Mouse (Mus musculus) MEL (cell line): ENCODE measurements around the gene Fut2.

Source experiments
- CHD2 ChIP-seq: IDR thresholded peaks from 2 replicates; pipeline ENCODE4 v1.6.1; 2011; ENCODE audit warnings: low read length, improper control_type of control experiment
- CTCF ChIP-seq, 3 experiments: IDR thresholded peaks in 2 of 3; conservative IDR thresholded peaks in 1 of 3; 2 replicates each; pipeline ENCODE4 v1.5.1; 2011 to 2012; ENCODE audit warnings: low read length in 3 of 3, low read depth in 2 of 3, mild to moderate bottlenecking in 2 of 3, improper control_type of control experiment in 1 of 3, inconsistent platforms in 1 of 3, mixed read lengths in 1 of 3, moderate library complexity in 1 of 3; ENCODE audit not compliant: control insufficient read depth in 1 of 3, insufficient read depth in 1 of 3, poor library complexity in 1 of 3, severe bottlenecking in 1 of 3
- E2F4 ChIP-seq: IDR thresholded peaks from 2 replicates; pipeline ENCODE4 v1.6.1; 2011; ENCODE audit warnings: low read depth, low read length, improper control_type of control experiment, borderline replicate concordance
- ELF1 ChIP-seq: IDR thresholded peaks from 2 replicates; pipeline ENCODE4 v1.6.1; 2014; ENCODE audit warnings: low read depth, mild to moderate bottlenecking, inconsistent platforms, low read length, improper control_type of control experiment, moderate library complexity
- EP300 ChIP-seq, 2 experiments: IDR thresholded peaks; 2 replicates each; pipeline ENCODE4 v1.6.1; 2011; ENCODE audit warnings: improper control_type of control experiment in 2 of 2, low read length in 2 of 2, low read depth in 1 of 2, mild to moderate bottlenecking in 1 of 2
- MAFK ChIP-seq: IDR thresholded peaks from 2 replicates; pipeline ENCODE4 v1.6.1; 2011; ENCODE audit warnings: low read depth, mild to moderate bottlenecking, low read length, improper control_type of control experiment, borderline replicate concordance
- NELFE ChIP-seq: IDR thresholded peaks from 2 replicates; pipeline ENCODE4 v1.6.1; 2011; ENCODE audit warnings: low read depth, low read length, improper control_type of control experiment
- RAD21 ChIP-seq: IDR thresholded peaks from 2 replicates; pipeline ENCODE4 v1.6.1; 2011; ENCODE audit warnings: mild to moderate bottlenecking, low read depth, low read length, improper control_type of control experiment
- TAL1 ChIP-seq: IDR thresholded peaks from 2 replicates; pipeline ENCODE4 v1.6.1; 2012; ENCODE audit warnings: mild to moderate bottlenecking, inconsistent platforms, low read length, moderate library complexity, mixed read lengths
- ZNF384 ChIP-seq: IDR thresholded peaks from 2 replicates; pipeline ENCODE4 v1.6.1; 2012; ENCODE audit warnings: low read depth, mild to moderate bottlenecking, inconsistent platforms, low read length, improper control_type of control experiment

GRCm38 (mm10) chr7:45705443-45705864, 39.3 kb upstream of the Fut2 start:
- TF ChIP-seq CHD2: no peak
- TF ChIP-seq ZNF384: no peak
- no peak for TF ChIP-seq CTCF (IDR thresholded peaks at IDR 0.05 in 2 of 3, conservative IDR thresholded peaks at IDR 0.05 in 1 of 3; ENCODE audit: control insufficient read depth in 1 of 3, insufficient read depth in 1 of 3, low read depth in 2 of 3, low read length in 3 of 3, poor library complexity in 1 of 3, severe bottlenecking in 1 of 3)
- TF ChIP-seq MAFK: no peak
- TF ChIP-seq EP300 (IDR thresholded peaks at IDR 0.05; ENCODE audit: low read depth in 1 of 2, low read length in 2 of 2): no peak
- 0 out of 2 replicates have a peak, but pooled peaks have one; percentile 23 for TF ChIP-seq NELFE
- no peak for TF ChIP-seq ELF1
- TF ChIP-seq E2F4: no peak
- TF ChIP-seq RAD21: no peak
- TF ChIP-seq TAL1: no peak
